Mouse (Mus musculus): ENCODE results near the gene Olfr750. TPM values are rescaled to one million over a fixed set of nuclear protein-coding genes. Genes with fewer than 3 reads are reported as not detected.

Olfr750 gene
- total RNA-seq, 1 experiment: not detected

DNA sequence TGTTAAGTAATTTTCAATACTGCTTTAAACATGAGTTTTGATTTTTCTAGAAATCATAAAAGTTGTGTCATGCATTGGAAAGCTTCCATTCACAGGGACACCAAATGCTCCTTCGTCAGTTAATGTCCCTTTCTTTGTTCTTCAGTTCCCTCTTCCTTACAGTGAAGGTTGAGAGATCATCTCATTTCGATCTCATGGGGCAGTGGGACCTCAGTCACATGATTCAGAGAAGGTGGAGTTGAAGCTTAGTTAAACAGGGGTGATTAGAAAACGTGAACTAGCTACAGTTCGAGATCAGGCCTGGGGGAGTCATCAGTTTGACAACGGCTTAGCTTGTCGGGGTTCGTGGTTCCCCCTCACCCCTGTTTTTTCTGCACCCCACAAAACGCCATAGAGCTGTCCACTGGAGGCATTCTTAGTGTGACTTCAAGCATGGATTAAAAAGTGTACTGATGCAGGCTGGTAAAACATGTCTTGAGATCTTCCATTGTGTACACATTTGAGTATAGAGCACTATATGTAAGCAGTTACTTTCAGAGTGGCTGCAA, 17.9 kb upstream of the Olfr750 start:
- TF ChIP-seq ZNF384 (IDR thresholded peaks at IDR 0.05; ENCODE audit: low read depth, low read length): no peak
- no peak for TF ChIP-seq ZC3H11A (IDR thresholded peaks at IDR 0.05; ENCODE audit: borderline replicate concordance, low read depth, low read length)
- no peak for TF ChIP-seq MAFK (IDR thresholded peaks at IDR 0.05; ENCODE audit: insufficient read depth, low read depth, low read length)
- no peak for TF ChIP-seq CHD2 (IDR thresholded peaks at IDR 0.05; ENCODE audit: low read depth, low read length)
- TF ChIP-seq HCFC1 (IDR thresholded peaks at IDR 0.05; ENCODE audit: borderline replicate concordance, insufficient read depth, low read length): no peak
- in situ Hi-C loops (cut with MboI; ENCODE audit: low sequenced_read_pairs in 2 of 2, unreplicated experiment in 2 of 2): loop anchor here (10.0 to 25.0 kb wide), 2 partner anchors 670 to 683 kb away; partner anchors contain the start of gene Ang4 (in 2 of the 2)
- no peaks in the 10 kb centered on the region for H3K9me3 ChIP-seq (ENCODE audit: control insufficient read depth, insufficient read depth, low read depth, low read length)
- no peak overlapping the region for H3K4me3 ChIP-seq (ENCODE audit: insufficient read depth in 1 of 2, low read depth in 1 of 2, low read length in 2 of 2, poor library complexity in 1 of 2, severe bottlenecking in 1 of 2)
- no peak overlapping the region for H3K27ac ChIP-seq (ENCODE audit: insufficient read depth, low read depth, low read length, poor library complexity, severe bottlenecking)
- H3K9ac ChIP-seq (ENCODE audit: insufficient read depth, low read depth, low read length, poor library complexity, severe bottlenecking): no peak overlapping the region
- H3K4me1 ChIP-seq (ENCODE audit: control insufficient read depth in 2 of 2, insufficient read depth in 2 of 2, low read length in 2 of 2, poor library complexity in 1 of 2): peaks cover 0 to 2% of the 10 kb centered on the region in 2 experiments; a peak in 1 of 4 replicates
- no peaks in the 10 kb centered on the region for H3K36me3 ChIP-seq (ENCODE audit: control insufficient read depth, insufficient read depth, low read length, poor library complexity, severe bottlenecking)
- DNase-seq (ENCODE audit: low read depth, low spot score): no peak

DNA sequence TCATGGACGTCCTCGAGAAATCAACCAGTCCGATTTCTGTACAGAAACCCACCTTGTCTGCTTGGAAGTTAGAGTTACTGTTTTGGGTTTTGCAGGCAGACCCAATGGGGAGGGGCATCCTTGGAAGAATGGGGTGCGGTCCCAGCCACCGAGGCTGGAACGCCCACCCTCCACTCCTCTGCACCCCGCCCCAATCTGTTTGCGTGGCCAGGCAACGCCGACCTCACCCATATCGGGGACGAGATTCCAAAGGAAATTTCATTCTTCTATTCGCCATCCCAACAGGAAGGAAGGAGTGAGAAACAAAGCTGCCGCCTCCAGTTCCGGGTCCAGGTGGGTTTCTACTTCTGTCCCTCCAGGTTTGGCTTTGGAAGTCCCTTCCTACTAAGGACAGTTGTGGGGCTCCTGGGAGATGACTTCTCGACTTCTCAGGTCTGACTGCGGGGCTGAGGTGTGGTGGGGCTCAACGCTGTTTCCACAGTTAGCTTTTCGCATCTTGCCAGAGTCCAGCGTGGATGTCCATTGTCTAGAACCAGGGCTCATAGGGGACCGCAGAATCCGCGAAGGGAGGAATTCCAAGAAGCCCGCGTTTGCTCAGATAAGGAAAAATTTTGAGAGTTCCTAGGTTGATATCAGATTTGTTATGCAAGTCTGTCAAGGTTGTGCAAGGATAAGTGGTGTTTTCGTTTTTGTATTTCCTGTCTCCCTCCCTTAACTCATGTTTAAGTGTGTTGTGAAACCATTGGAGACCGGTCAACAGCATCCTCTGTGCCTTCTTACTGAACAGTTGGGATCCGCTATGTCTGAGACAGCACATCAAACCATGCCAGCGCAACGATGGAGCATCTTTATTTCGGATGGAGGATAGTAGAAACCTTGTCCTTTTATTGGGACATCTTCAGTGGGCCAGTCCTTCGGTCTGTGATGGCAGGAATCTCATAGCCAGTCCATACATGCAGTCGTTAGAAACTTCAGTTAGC, 17.0 kb upstream of the Olfr750 start, which contains the start of the genes Rnase4 and Ang:
Rnase4 (plus strand) TSS at position 157 of the 980 bp plus-strand sequence.
Ang (plus strand) TSS at position 230 of the 980 bp plus-strand sequence.
- H3K9ac ChIP-seq (ENCODE audit: insufficient read depth, low read depth, low read length, poor library complexity, severe bottlenecking): peak within 1 kb of the TSS; percentile 52
- H3K4me3 ChIP-seq (ENCODE audit: insufficient read depth in 1 of 2, low read depth in 1 of 2, low read length in 2 of 2, poor library complexity in 1 of 2, severe bottlenecking in 1 of 2): peak within 1 kb of the TSS; percentile 78 to 92
- no peaks in the 10 kb centered on the region for H3K36me3 ChIP-seq (ENCODE audit: control insufficient read depth, insufficient read depth, low read length, poor library complexity, severe bottlenecking)
- H3K27ac ChIP-seq (ENCODE audit: insufficient read depth, low read depth, low read length, poor library complexity, severe bottlenecking): peak within 1 kb of the TSS; percentile 24; the same call in 1 of the 2 replicates
- H3K4me1 ChIP-seq (ENCODE audit: control insufficient read depth in 2 of 2, insufficient read depth in 2 of 2, low read length in 2 of 2, poor library complexity in 1 of 2): peaks cover 0 to 2% of the 10 kb centered on the region in 2 experiments; a peak in 1 of 4 replicates
- peak; percentile 60 for DNase-seq (ENCODE audit: low read depth, low spot score)
- H3K9me3 ChIP-seq (ENCODE audit: control insufficient read depth, insufficient read depth, low read depth, low read length): no peaks in the 10 kb centered on the region
- in situ Hi-C loops (cut with MboI; ENCODE audit: low sequenced_read_pairs in 2 of 2, unreplicated experiment in 2 of 2): loop anchor here (10.0 to 25.0 kb wide), 2 partner anchors 671 to 684 kb away; partner anchors contain the start of gene Ang4 (in 2 of the 2)
- TF ChIP-seq HCFC1 (IDR thresholded peaks at IDR 0.05; ENCODE audit: borderline replicate concordance, insufficient read depth, low read length) (no peak), CHD2 (IDR thresholded peaks at IDR 0.05; ENCODE audit: low read depth, low read length) (no peak), ZNF384 (IDR thresholded peaks at IDR 0.05; ENCODE audit: low read depth, low read length) (no peak), ZC3H11A (IDR thresholded peaks at IDR 0.05; ENCODE audit: borderline replicate concordance, low read depth, low read length) (no peak), MAFK (IDR thresholded peaks at IDR 0.05; ENCODE audit: insufficient read depth, low read depth, low read length) (no peak)

DNA sequence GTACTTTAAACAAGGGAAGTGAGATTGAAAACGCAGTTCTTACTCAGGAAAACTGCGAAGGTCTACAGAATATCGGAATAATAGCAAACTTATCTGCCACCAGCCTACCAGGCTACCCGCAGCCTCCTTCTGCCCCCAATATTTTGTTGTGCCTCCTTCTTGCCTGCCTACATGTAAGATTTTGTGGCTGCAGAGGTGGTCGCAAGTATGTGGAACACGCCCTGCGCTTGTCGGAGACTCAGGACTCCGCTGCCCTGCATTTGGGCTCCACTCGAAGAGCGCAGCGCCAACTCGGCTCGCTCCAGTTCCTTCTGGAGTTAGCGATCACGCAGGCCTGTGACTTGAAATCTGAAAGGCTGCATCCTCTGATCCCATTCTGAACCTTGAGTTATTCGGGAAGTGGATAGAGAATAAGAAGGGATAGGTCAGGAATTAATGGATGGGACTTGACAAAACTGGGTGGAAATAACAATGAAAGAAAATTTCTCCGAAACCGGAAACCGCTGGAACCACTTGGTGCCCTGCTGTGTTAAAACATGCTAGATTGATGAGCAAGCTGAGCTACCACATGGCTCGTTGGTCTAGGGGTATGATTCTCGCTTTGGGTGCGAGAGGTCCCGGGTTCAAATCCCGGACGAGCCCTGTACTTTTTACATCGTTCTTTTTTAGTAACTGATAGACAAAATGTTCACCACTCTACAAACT, 16.0 kb upstream of the Olfr750 start:
- no peaks in the 10 kb centered on the region for H3K36me3 ChIP-seq (ENCODE audit: control insufficient read depth, insufficient read depth, low read length, poor library complexity, severe bottlenecking)
- in situ Hi-C loops (cut with MboI; ENCODE audit: low sequenced_read_pairs in 2 of 2, unreplicated experiment in 2 of 2): loop anchor here (10.0 to 25.0 kb wide), 2 partner anchors 672 to 685 kb away; partner anchors contain the start of gene Ang4 (in 2 of the 2)
- no peak overlapping the region; the same call in 1 of the 2 replicates for H3K27ac ChIP-seq (ENCODE audit: insufficient read depth, low read depth, low read length, poor library complexity, severe bottlenecking)
- TF ChIP-seq HCFC1 (IDR thresholded peaks at IDR 0.05; ENCODE audit: borderline replicate concordance, insufficient read depth, low read length) (0 out of 2 replicates have a peak, but pooled peaks have one; percentile 29), CHD2 (IDR thresholded peaks at IDR 0.05; ENCODE audit: low read depth, low read length) (no peak), ZNF384 (IDR thresholded peaks at IDR 0.05; ENCODE audit: low read depth, low read length) (no peak), ZC3H11A (IDR thresholded peaks at IDR 0.05; ENCODE audit: borderline replicate concordance, low read depth, low read length) (no peak), MAFK (IDR thresholded peaks at IDR 0.05; ENCODE audit: insufficient read depth, low read depth, low read length) (peak; percentile 79)
- no peaks in the 10 kb centered on the region for H3K9me3 ChIP-seq (ENCODE audit: control insufficient read depth, insufficient read depth, low read depth, low read length)
- peaks cover 0 to 2% of the 10 kb centered on the region in 2 experiments; a peak in 1 of 4 replicates for H3K4me1 ChIP-seq (ENCODE audit: control insufficient read depth in 2 of 2, insufficient read depth in 2 of 2, low read length in 2 of 2, poor library complexity in 1 of 2)
- H3K4me3 ChIP-seq (ENCODE audit: insufficient read depth in 1 of 2, low read depth in 1 of 2, low read length in 2 of 2, poor library complexity in 1 of 2, severe bottlenecking in 1 of 2): peak overlapping the region; percentile 78 to 92
- H3K9ac ChIP-seq (ENCODE audit: insufficient read depth, low read depth, low read length, poor library complexity, severe bottlenecking): peak overlapping the region; percentile 52
- peak; percentile 75 for DNase-seq (ENCODE audit: low read depth, low spot score)

Data from ES-E14 (cell line).